Mouse (Mus musculus) G1E (cell line): ENCODE measurements at regions not wholly inside any gene's neighbourhood (a gene's known extent, or its start where the extent isn't known, plus 50 kb on each side); places are given as distances from the start of the nearest gene placed in this dataset.

Source experiments
- CTCF ChIP-seq: IDR thresholded peaks from 2 replicates; pipeline ENCODE4 v1.5.1; 2012; ENCODE audit warnings: low read depth, low read length, inconsistent platforms, mixed read lengths
- GATA1 ChIP-seq: IDR thresholded peaks from 2 replicates; pipeline ENCODE4 v1.6.1; 2012; ENCODE audit warnings: borderline replicate concordance, low read length, inconsistent platforms, mixed read lengths
- GATA2 ChIP-seq: IDR thresholded peaks from 2 replicates; pipeline ENCODE4 v1.6.1; 2012; ENCODE audit warnings: low read depth, low read length, inconsistent platforms, borderline replicate concordance
- POLR2AphosphoS5 ChIP-seq: IDR thresholded peaks from 2 replicates; pipeline ENCODE4 v1.6.1; 2012; ENCODE audit warnings: low read depth, low read length, inconsistent platforms; ENCODE audit not compliant: insufficient replicate concordance
- TAL1 ChIP-seq: conservative IDR thresholded peaks from 2 replicates; pipeline ENCODE4 v1.6.1; 2012; ENCODE audit warnings: low read depth, low read length, inconsistent platforms, mixed read lengths

- TF ChIP-seq GATA1 (no peak), POLR2AphosphoS5 (no peak), CTCF (no peak), GATA2 (no peak), TAL1 (no peak)
Measured at GRCm38 (mm10) chr8:116203631-116204030, 301.1 kb upstream of the Dynlrb2 start.
